Mouse (Mus musculus) lung, embryonic 14.5 days (tissue): ENCODE results near the gene Pik3r1. TPM values are rescaled to one million over a fixed set of nuclear protein-coding genes. Genes with fewer than 3 reads are reported as not detected.

Experiments
- ATAC-seq: fragments of 200-750 bp; cut with Nextera tagmentation; 2 replicates; pipeline ENCODE4 v1.8.0; 2017; ENCODE audit warnings: mild to moderate bottlenecking, moderate TSS enrichment, moderate library complexity; ENCODE audit not compliant: insufficient read depth
- DNase-seq: peaks from one replicate; pipeline ENCODE4 v3.0.0-alpha.2; 2015
- H3K27ac ChIP-seq: fragments of 300-500 bp; sonication (generic); 2 replicates; pipeline ENCODE4 v1.5.1; 2014; ENCODE audit warnings: low read depth, mild to moderate bottlenecking, moderate library complexity
- H3K27me3 ChIP-seq: fragments of 300-500 bp; sonication (generic); 2 replicates; pipeline ENCODE4 v1.6.1; 2014; ENCODE audit warnings: low read length, control low read depth; ENCODE audit not compliant: insufficient read depth
- H3K36me3 ChIP-seq: fragments of 300-500 bp; sonication (generic); 2 replicates; pipeline ENCODE4 v1.6.1; 2014; ENCODE audit warnings: control low read depth; ENCODE audit not compliant: insufficient read depth
- H3K4me1 ChIP-seq: fragments of 300-500 bp; sonication (generic); 2 replicates; pipeline ENCODE4 v1.6.1; 2014; ENCODE audit warnings: antibody characterized with exemption, control low read depth; ENCODE audit not compliant: insufficient read depth
- H3K4me2 ChIP-seq: fragments of 300-500 bp; sonication (generic); 2 replicates; pipeline ENCODE4 v1.6.1; 2014; ENCODE audit warnings: mild to moderate bottlenecking
- H3K4me3 ChIP-seq: fragments of 300-500 bp; sonication (generic); 2 replicates; pipeline ENCODE4 v1.5.1; 2014; ENCODE audit warnings: low read depth, low read length
- H3K9ac ChIP-seq: fragments of 300-500 bp; sonication (generic); 2 replicates; pipeline ENCODE4 v1.6.1; 2014
- H3K9me3 ChIP-seq: fragments of 300-500 bp; sonication (generic); 2 replicates; pipeline ENCODE4 v1.6.1; 2016; ENCODE audit warnings: low read depth, low read length, control low read depth
- CTCF ChIP-seq: IDR thresholded peaks from 2 replicates; pipeline ENCODE4 v1.5.1; 2016; ENCODE audit warnings: antibody characterized with exemption, low read depth
- WGBS: fragments of 180-500 bp; shearing (Covaris S2); extraction: QIAGEN DNeasy Blood & Tissue Kit; methylation state at CpG from one replicate; pipeline ENCODE4 v1.1.7; 2014; 5-methylcytosine and 5-hydroxymethylcytosine counted together
- polyA plus RNA-seq: library from polyadenylated mRNA; unstranded; fragments of >200 nt; fragmentation: Nextera tagmentation; extraction: Ambion mirVana; gene quantifications from 2 replicates; pipeline ENCODE4 v1.2.1, GENCODE M21; 2014

Pik3r1 gene
- polyA plus RNA-seq, 1 experiment from 2014 or later, result 33.4 TPM

GRCm38 (mm10) chr13:101697461-101697860 lies 70.6 kb downstream of the Pik3r1 start:
- DNase-seq (no peak), ATAC-seq (no peak)
- no peak overlapping the region for H3K4me3 ChIP-seq
- no peak overlapping the region for H3K9ac ChIP-seq
- H3K36me3 ChIP-seq, result peaks cover 34% of the 10 kb centered on the region
- H3K4me1 ChIP-seq, result peaks cover 10% of the 10 kb centered on the region; the same call in 1 of the 2 replicates
- H3K27ac ChIP-seq, result no peak overlapping the region
- no peak for TF ChIP-seq CTCF
- H3K9me3 ChIP-seq, result no peaks in the 10 kb centered on the region
- no peak overlapping the region for H3K4me2 ChIP-seq
- H3K27me3 ChIP-seq, result no peaks in the 10 kb centered on the region
- WGBS, result 46% methylated on average over 5 of the region's 5 CpGs

GRCm38 (mm10) chr13:101696827-101697226 lies 71.2 kb downstream of the Pik3r1 start:
- H3K9me3 ChIP-seq, result no peaks in the 10 kb centered on the region
- H3K9ac ChIP-seq, result no peak overlapping the region
- no peak overlapping the region for H3K4me3 ChIP-seq
- no peak overlapping the region for H3K27ac ChIP-seq
- peaks cover 27% of the 10 kb centered on the region for H3K36me3 ChIP-seq
- H3K4me2 ChIP-seq, result no peak overlapping the region
- H3K4me1 ChIP-seq, result peaks cover 10% of the 10 kb centered on the region; the same call in 1 of the 2 replicates
- no peak for DNase-seq
- TF ChIP-seq CTCF, result no peak
- WGBS, result 60% methylated on average over 7 of the region's 7 CpGs
- H3K27me3 ChIP-seq, result no peaks in the 10 kb centered on the region
- no peak for ATAC-seq

- Histone ChIP-seq H3K27ac (no peak overlapping the region), H3K36me3 (peaks cover 22% of the 10 kb centered on the region), H3K4me1 (peaks cover 10% of the 10 kb centered on the region; the same call in 1 of the 2 replicates), H3K9me3 (no peaks in the 10 kb centered on the region), H3K27me3 (no peaks in the 10 kb centered on the region), H3K9ac (no peak overlapping the region), H3K4me3 (no peak overlapping the region), H3K4me2 (no peak overlapping the region)
- ATAC-seq (no peak), DNase-seq (no peak)
- no peak for TF ChIP-seq CTCF
- WGBS, result 61% methylated on average over 3 of the region's 3 CpGs
These were observed 71.7 kb downstream of the Pik3r1 start for GRCm38 (mm10) chr13:101696316-101696715.

GRCm38 (mm10) chr13:101695876-101696275 lies 72.1 kb downstream of the Pik3r1 start:
- 4% methylated on average over 7 of the region's 7 CpGs for WGBS
- Histone ChIP-seq H3K9ac (no peak overlapping the region), H3K27ac (no peak overlapping the region), H3K4me2 (no peak overlapping the region), H3K36me3 (peaks cover 20% of the 10 kb centered on the region), H3K27me3 (no peaks in the 10 kb centered on the region), H3K9me3 (no peaks in the 10 kb centered on the region), H3K4me1 (peaks cover 10% of the 10 kb centered on the region; the same call in 1 of the 2 replicates), H3K4me3 (no peak overlapping the region)
- no peak for ATAC-seq
- DNase-seq, result peak; percentile 97
- peak; percentile 84 for TF ChIP-seq CTCF

GRCm38 (mm10) chr13:101694496-101695251 lies 73.3 kb downstream of the Pik3r1 start:
- TF ChIP-seq CTCF, result no peak
- 1% methylated on average over 48 of the region's 48 CpGs for WGBS
- H3K27ac ChIP-seq, result peak overlapping the region; percentile 83
- H3K4me1 ChIP-seq, result peaks cover 10% of the 10 kb centered on the region
- H3K4me2 ChIP-seq, result peak overlapping the region; percentile 86
- peaks cover 13% of the 10 kb centered on the region for H3K36me3 ChIP-seq
- DNase-seq (peak; percentile 68), ATAC-seq (peak; percentile 81)
- H3K4me3 ChIP-seq, result peak overlapping the region; percentile 60
- H3K9ac ChIP-seq, result peak overlapping the region; percentile 62
- no peaks in the 10 kb centered on the region for H3K27me3 ChIP-seq
- H3K9me3 ChIP-seq, result no peaks in the 10 kb centered on the region

GRCm38 (mm10) chr13:101693967-101694495 lies 74.0 kb downstream of the Pik3r1 start:
- H3K4me1 ChIP-seq, result peaks cover 10% of the 10 kb centered on the region
- no peaks in the 10 kb centered on the region for H3K27me3 ChIP-seq
- WGBS, result 1% methylated on average over 12 of the region's 12 CpGs
- DNase-seq (peak; percentile 55), ATAC-seq (peak; percentile 72)
- peak overlapping the region; percentile 60 for H3K4me3 ChIP-seq
- H3K36me3 ChIP-seq, result peaks cover 15% of the 10 kb centered on the region
- TF ChIP-seq CTCF, result peak; percentile 46; the same call in 1 of the 2 replicates
- peak overlapping the region; percentile 62 for H3K9ac ChIP-seq
- peak overlapping the region; percentile 83 for H3K27ac ChIP-seq
- peak overlapping the region; percentile 86 for H3K4me2 ChIP-seq
- no peaks in the 10 kb centered on the region for H3K9me3 ChIP-seq

- DNase-seq (no peak), ATAC-seq (no peak)
- H3K27me3 ChIP-seq, result no peaks in the 10 kb centered on the region
- WGBS, result 52% methylated on average over 7 of the region's 7 CpGs
- no peak for TF ChIP-seq CTCF
- H3K4me3 ChIP-seq, result peak overlapping the region; percentile 60
- no peak overlapping the region for H3K27ac ChIP-seq
- no peak overlapping the region; the same call in none of the 2 replicates for H3K9ac ChIP-seq
- H3K9me3 ChIP-seq, result no peaks in the 10 kb centered on the region
- H3K4me2 ChIP-seq, result peak overlapping the region; percentile 86
- H3K4me1 ChIP-seq, result peaks cover 10% of the 10 kb centered on the region
- peaks cover 14% of the 10 kb centered on the region for H3K36me3 ChIP-seq
These were observed 74.9 kb downstream of the Pik3r1 start for GRCm38 (mm10) chr13:101692866-101693691.
